Mouse (Mus musculus): ENCODE results near the gene Artn. TPM values are rescaled to one million over a fixed set of nuclear protein-coding genes. Genes with fewer than 3 reads are reported as not detected.

The Artn gene
- polyA plus RNA-seq, 1 experiment from 2014 or later, result 0.43 TPM

GRCm38 (mm10) chr4:117957492-117957891, 27.9 kb upstream of the Artn start:
- WGBS, result 77% methylated on average over 4 of the region's 4 CpGs
- DNase-seq (ENCODE audit: low spot score), result no peak

GRCm38 (mm10) chr4:117947493-117947892, 17.9 kb upstream of the Artn start:
- Histone ChIP-seq H3K4me1 (replicated peaks; ENCODE audit: control insufficient read depth, insufficient read depth, low read length) (peaks cover 4% of the 10 kb centered on the region; the same call in 1 of the 2 replicates), H3K36me3 (ENCODE audit: control insufficient read depth, insufficient read depth, low read length) (peaks cover 2% of the 10 kb centered on the region; the same call in 1 of the 2 replicates), H3K4me2 (ENCODE audit: low read depth, low read length, severe bottlenecking) (no peak overlapping the region), H3K9ac (ENCODE audit: low read length) (no peak overlapping the region), H3K27me3 (ENCODE audit: control insufficient read depth, insufficient read depth, low read length) (no peaks in the 10 kb centered on the region), H3K9me3 (ENCODE audit: control insufficient read depth, low read length) (no peaks in the 10 kb centered on the region; the same call in 1 of the 2 replicates), H3K27ac (ENCODE audit: low read depth, low read length) (no peak overlapping the region), H3K4me3 (ENCODE audit: low read depth, low read length) (no peak overlapping the region)
- no peak for DNase-seq (ENCODE audit: low spot score)
- no peak for ATAC-seq (replicated peaks; ENCODE audit: low FRiP score)
- 90% methylated on average over 7 of the region's 7 CpGs for whole genome bisulfite sequencing

More at GRCm38 (mm10) chr4:117957492-117957891, 27.9 kb upstream of the Artn start:
- no peaks in the 10 kb centered on the region for H3K27me3 ChIP-seq (ENCODE audit: control insufficient read depth, insufficient read depth, low read length)
- no peaks in the 10 kb centered on the region; the same call in 1 of the 2 replicates for H3K36me3 ChIP-seq (ENCODE audit: control insufficient read depth, insufficient read depth, low read length)
- no peaks in the 10 kb centered on the region for H3K9me3 ChIP-seq (ENCODE audit: control insufficient read depth, low read length)
- no peak overlapping the region for H3K9ac ChIP-seq (ENCODE audit: low read length)
- H3K4me1 ChIP-seq (replicated peaks; ENCODE audit: control insufficient read depth, insufficient read depth, low read length), result no peaks in the 10 kb centered on the region
- H3K4me3 ChIP-seq (ENCODE audit: low read depth, low read length), result no peak overlapping the region
- H3K27ac ChIP-seq (ENCODE audit: low read depth, low read length), result no peak overlapping the region
- ATAC-seq (replicated peaks; ENCODE audit: low FRiP score), result no peak
- H3K4me2 ChIP-seq (ENCODE audit: low read depth, low read length, severe bottlenecking), result no peak overlapping the region

- no peaks in the 10 kb centered on the region for H3K36me3 ChIP-seq (ENCODE audit: control insufficient read depth, insufficient read depth, low read length)
- no peak for ATAC-seq (replicated peaks; ENCODE audit: low FRiP score)
- no peaks in the 10 kb centered on the region for H3K9me3 ChIP-seq (ENCODE audit: control insufficient read depth, low read length)
- H3K4me1 ChIP-seq (replicated peaks; ENCODE audit: control insufficient read depth, insufficient read depth, low read length), result peaks cover 4% of the 10 kb centered on the region; the same call in 1 of the 2 replicates
- H3K9ac ChIP-seq (ENCODE audit: low read length), result no peak overlapping the region
- H3K27ac ChIP-seq (ENCODE audit: low read depth, low read length), result no peak overlapping the region
- 88% methylated on average over 11 of the region's 11 CpGs for WGBS
- no peak for DNase-seq (ENCODE audit: low spot score)
- H3K4me2 ChIP-seq (ENCODE audit: low read depth, low read length, severe bottlenecking), result no peak overlapping the region
- no peak overlapping the region for H3K4me3 ChIP-seq (ENCODE audit: low read depth, low read length)
- H3K27me3 ChIP-seq (ENCODE audit: control insufficient read depth, insufficient read depth, low read length), result no peaks in the 10 kb centered on the region
Measured at GRCm38 (mm10) chr4:117946639-117947305, 17.2 kb upstream of the Artn start.

GRCm38 (mm10) chr4:117943317-117943716, 13.8 kb upstream of the Artn start:
- ATAC-seq (replicated peaks; ENCODE audit: low FRiP score), result no peak
- 51% methylated on average over 5 of the region's 5 CpGs for WGBS

GRCm38 (mm10) chr4:117936964-117937363, 7.4 kb upstream of the Artn start:
- no peak overlapping the region for H3K27ac ChIP-seq (ENCODE audit: low read depth, low read length)
- H3K9me3 ChIP-seq (ENCODE audit: control insufficient read depth, low read length), result no peaks in the 10 kb centered on the region
- no peaks in the 10 kb centered on the region for H3K27me3 ChIP-seq (ENCODE audit: control insufficient read depth, insufficient read depth, low read length)
- no peaks in the 10 kb centered on the region for H3K4me1 ChIP-seq (replicated peaks; ENCODE audit: control insufficient read depth, insufficient read depth, low read length)
- H3K9ac ChIP-seq (ENCODE audit: low read length), result no peak overlapping the region
- 95% methylated on average over 5 of the region's 5 CpGs for WGBS
- H3K4me2 ChIP-seq (ENCODE audit: low read depth, low read length, severe bottlenecking), result no peak overlapping the region
- ATAC-seq (replicated peaks; ENCODE audit: low FRiP score) (no peak), DNase-seq (ENCODE audit: low spot score) (no peak)
- no peaks in the 10 kb centered on the region for H3K36me3 ChIP-seq (ENCODE audit: control insufficient read depth, insufficient read depth, low read length)
- H3K4me3 ChIP-seq (ENCODE audit: low read depth, low read length), result no peak overlapping the region

More at GRCm38 (mm10) chr4:117943317-117943716, 13.8 kb upstream of the Artn start:
- H3K27ac ChIP-seq (ENCODE audit: low read depth, low read length), result no peak overlapping the region
- H3K27me3 ChIP-seq (ENCODE audit: control insufficient read depth, insufficient read depth, low read length), result no peaks in the 10 kb centered on the region
- H3K9ac ChIP-seq (ENCODE audit: low read length), result no peak overlapping the region
- H3K36me3 ChIP-seq (ENCODE audit: control insufficient read depth, insufficient read depth, low read length), result no peaks in the 10 kb centered on the region
- H3K4me2 ChIP-seq (ENCODE audit: low read depth, low read length, severe bottlenecking), result no peak overlapping the region
- no peak overlapping the region for H3K4me3 ChIP-seq (ENCODE audit: low read depth, low read length)
- DNase-seq (ENCODE audit: low spot score), result no peak
- H3K4me1 ChIP-seq (replicated peaks; ENCODE audit: control insufficient read depth, insufficient read depth, low read length), result peaks cover 4% of the 10 kb centered on the region; the same call in 1 of the 2 replicates
- no peaks in the 10 kb centered on the region for H3K9me3 ChIP-seq (ENCODE audit: control insufficient read depth, low read length)

- Histone ChIP-seq H3K36me3 (ENCODE audit: control insufficient read depth, insufficient read depth, low read length) (no peaks in the 10 kb centered on the region), H3K4me3 (ENCODE audit: low read depth, low read length) (no peak overlapping the region), H3K27ac (ENCODE audit: low read depth, low read length) (no peak overlapping the region), H3K9ac (ENCODE audit: low read length) (no peak overlapping the region), H3K27me3 (ENCODE audit: control insufficient read depth, insufficient read depth, low read length) (peaks cover 11% of the 10 kb centered on the region), H3K9me3 (ENCODE audit: control insufficient read depth, low read length) (no peaks in the 10 kb centered on the region), H3K4me2 (ENCODE audit: low read depth, low read length, severe bottlenecking) (no peak overlapping the region), H3K4me1 (replicated peaks; ENCODE audit: control insufficient read depth, insufficient read depth, low read length) (no peaks in the 10 kb centered on the region; the same call in 1 of the 2 replicates)
- 90% methylated on average over 4 of the region's 4 CpGs for WGBS
- DNase-seq (ENCODE audit: low spot score), result no peak
- no peak for ATAC-seq (replicated peaks; ENCODE audit: low FRiP score)
Measured at GRCm38 (mm10) chr4:117934081-117934480, 4.5 kb upstream of the Artn start.

GRCm38 (mm10) chr4:117933248-117933647, 3.7 kb upstream of the Artn start:
- ATAC-seq (replicated peaks; ENCODE audit: low FRiP score), result no peak
- no peaks in the 10 kb centered on the region for H3K9me3 ChIP-seq (ENCODE audit: control insufficient read depth, low read length)
- DNase-seq (ENCODE audit: low spot score), result no peak
- no peak overlapping the region for H3K4me3 ChIP-seq (ENCODE audit: low read depth, low read length)
- H3K27ac ChIP-seq (ENCODE audit: low read depth, low read length), result no peak overlapping the region
- no peak overlapping the region for H3K9ac ChIP-seq (ENCODE audit: low read length)
- no peaks in the 10 kb centered on the region for H3K36me3 ChIP-seq (ENCODE audit: control insufficient read depth, insufficient read depth, low read length)
- WGBS, result 85% methylated on average over 5 of the region's 5 CpGs
- no peaks in the 10 kb centered on the region; the same call in 1 of the 2 replicates for H3K4me1 ChIP-seq (replicated peaks; ENCODE audit: control insufficient read depth, insufficient read depth, low read length)
- H3K4me2 ChIP-seq (ENCODE audit: low read depth, low read length, severe bottlenecking), result no peak overlapping the region
- peaks cover 20% of the 10 kb centered on the region for H3K27me3 ChIP-seq (ENCODE audit: control insufficient read depth, insufficient read depth, low read length)

GRCm38 (mm10) chr4:117928699-117929241, 793 bp downstream of the Artn start:
- H3K27ac ChIP-seq (ENCODE audit: low read depth, low read length), result no peak overlapping the region
- DNase-seq (ENCODE audit: low spot score) (peak; percentile 71), ATAC-seq (replicated peaks; ENCODE audit: low FRiP score) (peak; percentile 42; the same call in 1 of the 2 replicates)
- peak overlapping the region; percentile 71 for H3K4me2 ChIP-seq (ENCODE audit: low read depth, low read length, severe bottlenecking)
- no peaks in the 10 kb centered on the region for H3K9me3 ChIP-seq (ENCODE audit: control insufficient read depth, low read length)
- peak overlapping the region; percentile 36; the same call in 1 of the 2 replicates for H3K9ac ChIP-seq (ENCODE audit: low read length)
- no peaks in the 10 kb centered on the region for H3K36me3 ChIP-seq (ENCODE audit: control insufficient read depth, insufficient read depth, low read length)
- H3K4me3 ChIP-seq (ENCODE audit: low read depth, low read length), result peak overlapping the region; percentile 31
- H3K4me1 ChIP-seq (replicated peaks; ENCODE audit: control insufficient read depth, insufficient read depth, low read length), result peaks cover 9% of the 10 kb centered on the region; the same call in 1 of the 2 replicates
- WGBS, result under 1% methylated on average over 13 of the region's 13 CpGs
- peaks cover 48% of the 10 kb centered on the region for H3K27me3 ChIP-seq (ENCODE audit: control insufficient read depth, insufficient read depth, low read length)
